Mouse (Mus musculus): ENCODE results near the gene Kcnh1.

Kcnh1 gene

DNA sequence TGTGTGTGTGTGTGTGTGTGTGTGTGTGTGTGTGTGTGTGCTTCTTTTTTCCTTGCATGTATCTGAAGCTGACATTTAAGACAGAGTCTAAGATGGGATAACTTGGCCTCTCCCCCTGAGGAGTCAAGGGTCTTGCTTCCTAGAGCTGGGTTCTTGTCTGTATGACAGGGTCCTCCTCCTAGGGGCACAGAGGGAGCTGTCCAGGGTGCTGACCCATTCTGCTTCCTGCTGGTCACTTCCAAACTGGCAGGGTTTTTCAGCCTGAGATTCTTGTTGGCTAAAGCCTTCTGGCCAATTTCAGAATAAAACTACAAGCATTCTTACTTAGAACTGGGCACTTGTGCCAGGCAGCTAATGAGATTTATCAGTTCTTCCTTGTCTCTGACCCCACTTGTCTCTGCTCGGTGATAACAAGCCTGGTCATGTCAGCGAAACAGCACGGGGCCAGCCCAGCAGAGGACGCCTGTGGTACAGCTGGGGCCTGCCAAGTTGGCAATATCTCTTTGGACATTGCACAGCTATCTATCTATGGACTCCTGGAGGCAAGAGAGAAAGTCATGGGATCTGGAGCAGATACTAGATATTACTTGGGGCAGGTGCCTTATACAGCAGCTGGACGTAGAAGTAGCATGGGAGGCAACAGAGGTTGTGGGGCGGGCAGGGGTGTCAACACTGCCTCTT, 267.1 kb downstream of the Kcnh1 start:
- DNase-seq (ENCODE audit: low spot score), result no peak

DNA sequence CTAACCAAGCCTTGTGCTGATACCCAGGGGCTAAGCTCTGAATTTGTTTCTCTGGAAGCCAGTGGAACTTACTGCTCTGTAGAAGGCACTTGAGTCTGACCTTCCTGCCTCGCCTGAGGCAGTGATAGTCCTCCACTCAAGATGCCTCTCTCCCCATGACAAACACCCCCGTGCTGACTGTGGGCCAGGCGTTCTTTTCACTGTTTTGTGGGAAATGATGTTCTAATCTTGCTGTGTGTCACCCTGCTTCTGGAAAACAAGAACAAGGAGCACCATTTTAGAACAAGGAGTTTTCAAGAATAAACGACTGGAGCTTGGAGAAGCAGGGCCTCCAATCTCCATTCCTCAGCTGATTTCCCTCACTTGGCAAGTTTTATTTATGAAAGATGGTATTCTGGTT, 273.2 kb downstream of the Kcnh1 start:
- DNase-seq (ENCODE audit: low spot score), result no peak

GRCm38 (mm10) chr1:192472366-192472765, 281.8 kb downstream of the Kcnh1 start:
- no peak for DNase-seq (ENCODE audit: low spot score)

- DNase-seq (ENCODE audit: low spot score), result no peak
Measured at GRCm38 (mm10) chr1:192473134-192473533, 282.6 kb downstream of the Kcnh1 start.

DNA sequence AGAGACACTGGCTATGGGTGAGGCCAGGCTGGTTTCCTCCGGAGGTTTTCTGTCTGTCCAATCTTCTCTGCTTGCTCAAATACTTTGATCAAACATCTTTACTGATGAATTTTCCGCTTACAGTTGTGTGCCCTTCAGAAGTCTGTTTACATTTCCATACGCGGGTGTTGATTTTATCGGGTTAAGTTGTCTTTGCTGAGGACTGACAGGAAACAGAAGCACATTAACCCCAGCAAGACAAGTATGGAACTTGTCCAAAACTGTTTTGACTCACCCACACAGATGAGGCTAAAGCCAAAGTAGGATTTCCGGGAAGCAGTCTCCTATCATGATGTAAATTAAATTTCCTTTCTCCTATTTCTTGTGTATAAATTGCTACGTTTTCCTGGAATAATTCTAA, 286.1 kb downstream of the Kcnh1 start:
- DNase-seq (ENCODE audit: low spot score), result no peak

- no peak for DNase-seq (ENCODE audit: low spot score)
Measured at GRCm38 (mm10) chr1:192477556-192477955, 287.0 kb downstream of the Kcnh1 start.

DNA sequence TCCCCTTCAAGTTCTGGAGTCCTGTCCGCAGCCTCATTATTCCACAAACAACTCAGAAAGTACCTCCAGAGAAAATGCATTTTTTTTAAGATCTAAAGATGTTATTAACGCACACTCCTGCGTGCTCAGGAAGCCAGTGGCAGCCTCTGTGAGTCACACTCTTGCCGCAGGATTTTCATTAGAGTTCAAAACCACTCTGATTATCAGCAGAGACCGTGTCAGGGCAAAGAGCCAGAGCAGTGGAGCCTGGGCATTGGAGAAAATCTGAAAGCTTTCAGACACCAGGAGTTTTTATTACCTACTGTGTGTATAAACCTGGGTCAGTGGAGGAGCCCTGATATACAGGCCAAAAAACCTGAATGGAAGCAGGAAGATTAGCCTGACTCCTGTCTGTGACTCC, 287.6 kb downstream of the Kcnh1 start:
- no peak for DNase-seq (ENCODE audit: low spot score)

DNA sequence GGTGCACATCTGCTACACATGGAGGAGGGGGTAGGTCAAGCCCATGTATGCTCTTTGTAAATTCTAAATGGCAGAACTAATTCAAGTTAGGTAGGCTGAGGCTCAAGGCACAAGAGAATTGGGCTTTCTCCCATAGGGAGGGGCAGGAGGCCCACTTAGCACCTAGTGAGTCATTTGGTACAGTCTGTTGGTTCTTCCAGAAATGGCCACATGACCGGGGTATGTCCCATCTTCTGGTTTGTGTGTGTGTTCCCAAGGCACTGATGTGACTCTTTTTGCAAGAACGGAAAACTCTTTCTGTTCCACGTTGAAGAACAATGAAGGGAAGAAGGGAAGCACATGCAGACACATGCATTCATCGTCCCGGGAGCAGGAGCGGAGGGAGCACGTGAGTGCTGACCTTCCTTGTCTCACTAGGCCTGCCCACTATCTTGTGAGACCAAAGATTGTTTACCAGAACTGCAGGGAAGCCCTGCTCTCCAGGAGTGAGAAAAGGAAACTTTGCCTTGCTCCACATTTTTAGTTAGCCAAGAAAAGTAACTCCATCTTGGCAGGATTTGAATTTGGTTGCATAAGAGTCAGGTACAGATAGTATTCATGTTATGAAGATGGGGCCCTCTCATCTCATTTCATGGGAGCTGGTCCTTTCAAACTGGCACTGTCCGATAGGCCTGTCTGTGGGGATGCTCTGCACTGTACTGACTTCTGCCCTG, 289.7 kb downstream of the Kcnh1 start:
- DNase-seq (ENCODE audit: low spot score), result no peak

- DNase-seq (ENCODE audit: low spot score), result no peak
Measured at GRCm38 (mm10) chr1:192481446-192481845, 290.9 kb downstream of the Kcnh1 start.

- no peak for DNase-seq (ENCODE audit: low spot score)
Measured at GRCm38 (mm10) chr1:192485030-192485429, 294.5 kb downstream of the Kcnh1 start.

- DNase-seq (ENCODE audit: low spot score), result no peak
Measured at GRCm38 (mm10) chr1:192487571-192487970, 297.0 kb downstream of the Kcnh1 start.

- DNase-seq (ENCODE audit: low spot score), result no peak
Measured at GRCm38 (mm10) chr1:192489908-192490825, 299.6 kb downstream of the Kcnh1 start.

GRCm38 (mm10) chr1:192497505-192497904, 306.9 kb downstream of the Kcnh1 start:
- no peak for DNase-seq (ENCODE audit: low spot score)

GRCm38 (mm10) chr1:192502016-192502415, 311.4 kb downstream of the Kcnh1 start:
- no peak for DNase-seq (ENCODE audit: low spot score)

GRCm38 (mm10) chr1:192502835-192503234, 312.3 kb downstream of the Kcnh1 start:
- no peak for DNase-seq (ENCODE audit: low spot score)

DNA sequence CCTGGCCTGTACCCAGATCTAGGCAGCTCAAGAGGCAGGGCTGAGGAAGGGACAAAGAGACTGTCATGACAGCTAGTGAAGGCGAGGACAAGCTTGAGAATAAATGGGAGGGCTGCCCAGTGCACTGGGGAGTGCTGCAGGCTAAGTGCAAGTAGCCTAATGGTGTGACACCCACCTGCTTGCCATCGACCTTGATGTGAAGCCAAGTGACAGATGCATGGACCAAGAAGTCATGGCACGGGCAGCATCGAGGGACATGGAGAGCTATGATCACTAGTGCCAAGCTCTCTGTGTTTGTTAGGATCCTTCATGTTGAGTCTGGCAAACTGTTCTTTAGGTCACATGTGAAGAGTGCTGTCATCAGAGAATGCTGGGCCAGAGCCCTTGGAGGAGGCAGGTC, 313.1 kb downstream of the Kcnh1 start:
- DNase-seq (ENCODE audit: low spot score), result no peak

DNA sequence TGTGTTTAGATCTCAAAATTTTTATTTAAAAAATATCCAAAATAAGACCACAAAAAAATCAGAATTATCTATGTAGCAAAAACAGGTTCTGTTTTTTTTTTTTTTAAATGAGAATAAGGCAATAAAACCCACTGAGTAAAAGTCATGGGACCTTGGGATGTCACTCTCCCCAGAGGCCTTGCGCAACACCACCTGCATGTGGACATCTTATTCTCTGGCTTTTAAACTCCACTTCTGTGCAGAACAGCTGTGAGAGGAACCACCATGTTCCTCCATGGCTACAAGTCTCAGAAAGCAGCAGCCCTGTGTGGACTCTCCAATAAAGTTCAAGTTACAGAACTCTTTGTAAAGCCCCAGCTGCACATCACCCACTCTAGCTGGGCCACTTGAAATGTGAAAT, 322.2 kb downstream of the Kcnh1 start:
- no peak for DNase-seq (ENCODE audit: low spot score)

DNA sequence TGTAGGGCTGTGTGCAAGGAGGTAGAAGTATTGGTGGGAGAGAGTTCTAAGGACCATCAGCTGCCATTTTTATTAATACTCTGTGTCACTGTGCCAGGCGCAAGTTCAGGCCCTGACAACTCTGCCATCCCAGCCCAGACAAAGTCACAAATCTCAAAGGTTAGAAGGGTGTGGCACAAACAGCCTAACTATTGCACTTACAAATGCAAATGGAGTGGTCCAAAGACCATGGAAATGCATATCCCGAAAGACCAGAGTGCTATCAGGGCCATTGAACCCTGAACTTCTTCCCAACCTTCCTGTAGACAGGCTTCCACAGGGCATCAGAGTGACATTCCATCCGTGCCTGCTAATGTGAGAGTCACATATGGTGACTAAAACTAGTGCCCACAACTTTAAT, 324.8 kb downstream of the Kcnh1 start:
- DNase-seq (ENCODE audit: low spot score), result no peak

GRCm38 (mm10) chr1:192519713-192520112, 329.1 kb downstream of the Kcnh1 start:
- DNase-seq (ENCODE audit: low spot score), result no peak

DNA sequence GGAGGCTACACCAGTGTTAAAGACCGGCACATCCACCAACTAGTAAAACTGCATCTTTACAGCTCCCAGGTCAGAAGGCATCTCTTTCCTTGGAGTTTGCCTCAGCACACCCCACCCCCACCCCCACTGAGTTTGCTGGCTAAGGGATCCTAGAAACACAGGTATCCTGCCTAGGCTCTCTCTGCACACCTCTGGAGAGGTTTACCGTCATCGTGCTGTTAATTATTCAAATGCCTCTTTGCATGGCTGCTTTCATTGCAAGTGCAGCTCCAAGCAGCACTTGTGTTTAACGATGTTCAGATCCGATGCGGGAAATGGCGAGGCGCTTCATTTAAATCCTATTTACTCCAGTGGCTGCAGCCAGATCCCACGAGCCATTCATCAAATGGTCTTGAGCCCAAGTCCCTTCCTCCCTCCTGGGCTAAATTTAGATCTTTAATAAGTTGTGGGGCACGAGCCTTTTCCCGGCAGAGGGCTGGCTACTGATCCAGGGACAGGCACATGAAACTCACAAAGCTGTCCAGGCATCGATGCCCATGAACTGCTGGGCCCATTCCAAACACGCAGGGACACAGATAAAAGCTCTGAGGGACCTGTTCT, 330.4 kb downstream of the Kcnh1 start:
- no peak for DNase-seq (ENCODE audit: low spot score)

- DNase-seq (ENCODE audit: low spot score), result no peak
Measured at GRCm38 (mm10) chr1:192522376-192523178, 332.0 kb downstream of the Kcnh1 start.

Data from urinary bladder, postnatal 10 days (tissue).